Mouse (Mus musculus) cerebellum, adult 2 months (tissue): ENCODE results near the gene Zc3h7a. TPM values are rescaled to one million over a fixed set of nuclear protein-coding genes. Genes with fewer than 3 reads are reported as not detected.

Source experiments
- DNase-seq, 2 experiments: peaks; one replicate each; pipeline ENCODE4 v3.0.0; 2021
- H3K27ac ChIP-seq: fragments of 200-500 bp; 2 replicates; pipeline ENCODE4 v1.5.1; 2012; ENCODE audit warnings: low read length, control low read depth, inconsistent platforms; ENCODE audit not compliant: insufficient read depth
- H3K27me3 ChIP-seq: fragments of 200-500 bp; 2 replicates; pipeline ENCODE4 v1.6.1; 2012; ENCODE audit warnings: inconsistent platforms, mild to moderate bottlenecking, low read length, moderate library complexity; ENCODE audit not compliant: control insufficient read depth, insufficient read depth
- H3K4me1 ChIP-seq: fragments of 200-500 bp; 2 replicates; pipeline ENCODE4 v1.6.1; 2011; ENCODE audit warnings: low read length; ENCODE audit not compliant: control insufficient read depth, insufficient read depth
- H3K4me3 ChIP-seq: fragments of 200-500 bp; replicated peaks from 2 replicates; pipeline ENCODE3; 2011; ENCODE audit warnings: mild to moderate bottlenecking, low read depth, low read length, control low read depth; ENCODE audit not compliant: insufficient read depth
- CTCF ChIP-seq: fragments of 200-500 bp; IDR thresholded peaks from 2 replicates; pipeline ENCODE4 v1.5.1; 2011; ENCODE audit warnings: low read depth, mild to moderate bottlenecking, control low read depth, low read length, moderate library complexity, borderline replicate concordance; ENCODE audit not compliant: insufficient read depth
- POLR2A ChIP-seq: fragments of 200-500 bp; IDR thresholded peaks from 2 replicates; pipeline ENCODE4 v1.6.1; 2011; ENCODE audit warnings: low read length, control low read depth, borderline replicate concordance; ENCODE audit not compliant: insufficient read depth
- WGBS: fragments of 180-500 bp; shearing (Covaris S2); methylation state at CpG from one replicate; pipeline ENCODE4 v1.1.7; 2018; 5-methylcytosine and 5-hydroxymethylcytosine counted together
- polyA plus RNA-seq: library from polyadenylated mRNA; depleted of rRNA; stranded (reverse); fragments of >200 nt; gene quantifications from 2 replicates; pipeline ENCODE4 v1.2.3, GENCODE M21; 2012

The Zc3h7a gene
- polyA plus RNA-seq, 1 experiment: 70.8 TPM

GRCm38 (mm10) chr16:11132839-11133238 lies 43.4 kb downstream of the Zc3h7a start:
- 31% methylated on average over 2 of the region's 2 CpGs for WGBS
- H3K4me3 ChIP-seq: peak overlapping the region; percentile 14
- DNase-seq: no peak
- no peak for TF ChIP-seq CTCF
- no peak for TF ChIP-seq POLR2A
- no peak overlapping the region for H3K27ac ChIP-seq
- H3K27me3 ChIP-seq: no peaks in the 10 kb centered on the region
- peaks cover 15% of the 10 kb centered on the region for H3K4me1 ChIP-seq

- peak; percentile 72 to 79 for DNase-seq
- Histone ChIP-seq H3K27ac (peak overlapping the region; percentile 89), H3K27me3 (no peaks in the 10 kb centered on the region), H3K4me1 (peaks cover 26% of the 10 kb centered on the region), H3K4me3 (no peak overlapping the region)
- no peak for TF ChIP-seq POLR2A
- TF ChIP-seq CTCF: no peak
- WGBS: 10% methylated on average over 11 of the region's 11 CpGs
Measured at GRCm38 (mm10) chr16:11128301-11128700, 47.9 kb downstream of the Zc3h7a start.

GRCm38 (mm10) chr16:11125371-11125770 lies 50.8 kb downstream of the Zc3h7a start:
- no peak overlapping the region for H3K4me3 ChIP-seq
- peaks cover 23% of the 10 kb centered on the region for H3K4me1 ChIP-seq
- 23% methylated on average over 2 of the region's 2 CpGs for WGBS
- H3K27ac ChIP-seq: no peak overlapping the region
- DNase-seq: peak; percentile 66 to 81
- no peaks in the 10 kb centered on the region for H3K27me3 ChIP-seq
- TF ChIP-seq CTCF: no peak
- no peak for TF ChIP-seq POLR2A

GRCm38 (mm10) chr16:11124110-11124509 lies 52.1 kb downstream of the Zc3h7a start:
- no peak for DNase-seq
- 93% methylated on average over 1 of the region's 1 CpGs for WGBS

GRCm38 (mm10) chr16:11122625-11123024 lies 53.6 kb downstream of the Zc3h7a start:
- Histone ChIP-seq H3K4me1 (peaks cover 9% of the 10 kb centered on the region; the same call in 1 of the 2 replicates), H3K27me3 (no peaks in the 10 kb centered on the region), H3K27ac (no peak overlapping the region), H3K4me3 (no peak overlapping the region)
- WGBS: 97% methylated on average over 2 of the region's 2 CpGs
- no peak for TF ChIP-seq POLR2A
- TF ChIP-seq CTCF: no peak
- no peak for DNase-seq

More at GRCm38 (mm10) chr16:11124110-11124509, 52.1 kb downstream of the Zc3h7a start:
- TF ChIP-seq CTCF (no peak), POLR2A (no peak)
- Histone ChIP-seq H3K4me3 (no peak overlapping the region), H3K27ac (no peak overlapping the region), H3K4me1 (peaks cover 23% of the 10 kb centered on the region), H3K27me3 (no peaks in the 10 kb centered on the region)

GRCm38 (mm10) chr16:11109198-11109740 lies 66.9 kb downstream of the Zc3h7a start:
- H3K4me3 ChIP-seq: no peak overlapping the region
- TF ChIP-seq CTCF (peak; percentile 41; the same call in 1 of the 2 replicates), POLR2A (no peak)
- no peak overlapping the region for H3K27ac ChIP-seq
- H3K4me1 ChIP-seq: peaks cover 3% of the 10 kb centered on the region; the same call in 1 of the 2 replicates
- DNase-seq: peak in 1 of 2 experiments; percentile 26
- WGBS: 57% methylated on average over 4 of the region's 4 CpGs
- H3K27me3 ChIP-seq: no peaks in the 10 kb centered on the region

- no peak overlapping the region for H3K4me3 ChIP-seq
- H3K27me3 ChIP-seq: no peaks in the 10 kb centered on the region
- no peak for TF ChIP-seq POLR2A
- no peak for TF ChIP-seq CTCF
- 8% methylated on average over 1 of the region's 1 CpGs for WGBS
- DNase-seq: no peak
- H3K27ac ChIP-seq: no peak overlapping the region
- peaks cover 3% of the 10 kb centered on the region; the same call in 1 of the 2 replicates for H3K4me1 ChIP-seq
Measured at GRCm38 (mm10) chr16:11104905-11105304, 71.3 kb downstream of the Zc3h7a start.

GRCm38 (mm10) chr16:11097301-11097700 lies 78.9 kb downstream of the Zc3h7a start:
- WGBS: 85% methylated on average over 3 of the region's 3 CpGs
- DNase-seq: no peak
- no peak overlapping the region for H3K27ac ChIP-seq
- H3K4me3 ChIP-seq: no peak overlapping the region
- peaks cover 7% of the 10 kb centered on the region for H3K4me1 ChIP-seq
- no peaks in the 10 kb centered on the region for H3K27me3 ChIP-seq
- TF ChIP-seq CTCF (no peak), POLR2A (no peak)
